Mouse (Mus musculus): Measurements from ENCODE around the gene Rasl11a. TPM values are rescaled to one million over a fixed set of nuclear protein-coding genes. Genes with fewer than 3 reads are reported as not detected.
A peak's percentile ranks its signal among the peaks of the same experiment; 100 is the strongest.
"Not testable (repeated sequence)": the region's sequence is repeated elsewhere in the genome, so short reads cannot be mapped to it uniquely, and the experiment has no call there.

Rasl11a gene
- total RNA-seq, 2 experiments from 2014 or later: 4.3 to 5.0 TPM

DNA sequence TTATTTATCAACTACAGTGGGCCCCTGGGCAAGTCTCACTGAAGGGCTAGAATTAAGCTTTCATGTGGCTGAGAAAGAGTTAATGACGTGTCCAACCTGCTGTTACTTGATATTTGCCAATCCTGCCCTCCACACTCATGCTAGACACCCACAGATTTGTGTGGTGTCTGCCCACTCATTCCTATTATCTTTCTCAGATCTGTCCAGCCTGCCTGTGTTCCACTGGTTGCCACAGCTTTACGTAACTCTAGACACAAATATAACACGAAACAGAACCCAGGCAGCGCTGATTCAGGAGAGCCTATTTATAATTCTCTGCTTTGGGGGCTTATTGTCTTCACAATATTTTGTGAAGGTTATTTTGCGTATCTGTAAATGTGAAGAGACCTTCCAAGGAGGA lies 3.6 kb upstream of the Rasl11a start:
- no peak for DNase-seq (ENCODE audit: low spot score in 2 of 2)

- no peak for DNase-seq (ENCODE audit: low spot score in 2 of 2)
Observed at GRCm38 (mm10) chr5:146841996-146842395, 2.9 kb upstream of the Rasl11a start.

DNA sequence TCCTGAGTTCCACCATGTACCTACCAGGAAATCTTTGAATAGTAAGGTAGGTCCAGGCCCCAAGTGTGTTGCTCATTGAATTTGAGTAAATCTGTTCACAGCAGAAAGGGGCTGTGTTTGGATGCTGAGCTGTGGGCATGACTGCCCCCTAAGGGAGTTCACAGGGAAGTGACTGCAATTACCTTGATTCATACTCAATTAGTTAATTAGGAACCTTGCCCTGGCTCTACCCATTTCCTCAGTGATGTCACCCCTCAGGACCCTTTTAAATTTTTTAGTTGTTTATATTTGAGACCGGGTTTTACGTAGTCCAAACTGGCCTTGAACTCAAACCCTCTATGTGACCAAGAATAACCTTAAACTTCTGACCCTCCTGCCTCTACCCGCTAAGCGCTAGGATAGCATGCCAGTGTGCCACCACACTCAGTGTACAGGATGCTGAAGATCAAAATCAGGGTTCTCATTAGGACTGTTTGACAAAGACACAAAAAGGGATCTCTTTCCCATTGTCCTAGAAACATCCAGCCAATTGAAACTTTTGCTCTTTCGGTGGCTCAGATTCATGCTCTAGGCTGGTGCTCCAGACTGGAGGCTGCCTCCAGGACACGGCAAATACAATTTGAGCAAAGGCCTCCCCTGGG lies 450 bp upstream of the Rasl11a start:
- DNase-seq (ENCODE audit: low spot score in 2 of 2): no peak

DNA sequence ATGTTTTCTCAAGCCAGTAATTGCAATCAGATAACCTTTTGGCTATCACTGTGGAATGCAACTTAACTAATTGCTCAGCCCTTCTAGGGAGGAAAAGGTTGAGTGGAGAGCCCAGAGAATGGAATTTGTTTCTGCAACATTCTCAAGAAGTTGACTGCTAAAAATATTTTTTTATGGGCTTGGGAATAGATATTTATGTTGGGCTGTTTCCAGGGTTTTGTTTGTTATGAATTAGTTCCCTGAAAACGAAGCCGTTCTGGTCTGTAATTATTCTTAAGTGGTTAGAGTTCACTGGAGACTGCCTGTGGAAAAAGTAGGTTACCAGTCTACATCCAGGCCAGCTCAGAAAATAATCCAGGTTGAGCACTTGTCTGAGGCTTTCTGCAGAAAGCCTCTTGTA lies 1.6 kb downstream of the Rasl11a start:
- no peak for DNase-seq (ENCODE audit: low spot score in 2 of 2)

GRCm38 (mm10) chr5:146848936-146849582 lies 4.2 kb downstream of the Rasl11a start:
- DNase-seq (ENCODE audit: low spot score in 2 of 2): no peak

DNA sequence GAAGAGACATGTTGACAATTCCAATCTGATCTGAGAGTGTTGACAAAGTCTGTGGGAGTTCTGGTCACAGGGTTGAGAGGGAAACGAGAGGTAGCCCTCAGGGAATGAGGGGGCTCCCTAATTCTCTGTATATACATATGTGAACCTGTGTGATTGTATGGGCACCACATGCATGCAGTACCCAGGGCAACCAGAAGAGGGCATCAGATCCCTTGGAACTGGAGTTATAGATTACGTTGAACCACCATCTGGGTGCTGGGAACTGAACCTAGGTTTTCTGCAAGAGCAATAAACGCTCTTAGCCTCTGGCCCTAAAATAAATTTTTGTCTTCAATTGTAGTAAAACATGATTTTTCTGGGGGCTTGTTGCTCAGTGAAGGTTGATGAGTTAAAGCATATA lies 11.2 kb downstream of the Rasl11a start:
- no peak for DNase-seq (ENCODE audit: low spot score in 2 of 2)

- DNase-seq (ENCODE audit: low spot score in 2 of 2): no peak
Observed at GRCm38 (mm10) chr5:146857620-146858019, 12.7 kb downstream of the Rasl11a start.

- no peak for DNase-seq (ENCODE audit: low spot score in 2 of 2)
Observed at GRCm38 (mm10) chr5:146858772-146859171, 13.9 kb downstream of the Rasl11a start.

- DNase-seq (ENCODE audit: low spot score in 2 of 2): no peak
Observed at GRCm38 (mm10) chr5:146859246-146859645, 14.4 kb downstream of the Rasl11a start.

- DNase-seq (ENCODE audit: low spot score in 2 of 2): no peak
Observed at GRCm38 (mm10) chr5:146860222-146860998, 15.5 kb downstream of the Rasl11a start.

- DNase-seq (ENCODE audit: low spot score in 2 of 2): no peak
Observed at GRCm38 (mm10) chr5:146861588-146861987, 16.7 kb downstream of the Rasl11a start.

GRCm38 (mm10) chr5:146865511-146865910 lies 20.6 kb downstream of the Rasl11a start:
- no peak for DNase-seq (ENCODE audit: low spot score in 2 of 2)

GRCm38 (mm10) chr5:146866277-146866676 lies 21.4 kb downstream of the Rasl11a start:
- DNase-seq (ENCODE audit: low spot score in 2 of 2): no peak

- DNase-seq (ENCODE audit: low spot score in 2 of 2): peak in 1 of 2 experiments; percentile 38
Observed at GRCm38 (mm10) chr5:146867246-146867945, 22.5 kb downstream of the Rasl11a start.

GRCm38 (mm10) chr5:146867946-146868314 lies 23.1 kb downstream of the Rasl11a start:
- DNase-seq (ENCODE audit: low spot score in 2 of 2): no peak

- DNase-seq (ENCODE audit: low spot score in 2 of 2): no peak
Observed at GRCm38 (mm10) chr5:146872981-146873631, 28.2 kb downstream of the Rasl11a start.

DNA sequence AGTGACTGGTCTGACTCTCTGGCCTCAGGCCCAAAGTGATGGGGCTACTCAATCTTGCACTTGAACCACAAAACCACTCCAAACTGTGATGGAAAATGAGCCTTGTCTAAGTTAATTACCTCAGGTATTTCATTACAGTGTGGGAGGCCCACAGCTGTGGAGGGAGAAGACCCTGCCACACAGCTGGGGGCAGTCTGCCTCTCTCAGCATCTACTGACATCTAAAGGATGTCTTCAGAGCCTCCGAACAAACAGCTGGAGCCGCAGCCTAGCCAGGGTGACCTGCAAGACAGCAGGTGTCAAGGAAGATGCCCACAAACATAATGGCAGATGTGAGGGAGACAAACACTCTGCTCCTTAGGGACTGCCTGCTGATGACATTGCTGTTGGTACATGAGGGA lies 31.2 kb downstream of the Rasl11a start:
- no peak for DNase-seq (ENCODE audit: low spot score in 2 of 2)

DNA sequence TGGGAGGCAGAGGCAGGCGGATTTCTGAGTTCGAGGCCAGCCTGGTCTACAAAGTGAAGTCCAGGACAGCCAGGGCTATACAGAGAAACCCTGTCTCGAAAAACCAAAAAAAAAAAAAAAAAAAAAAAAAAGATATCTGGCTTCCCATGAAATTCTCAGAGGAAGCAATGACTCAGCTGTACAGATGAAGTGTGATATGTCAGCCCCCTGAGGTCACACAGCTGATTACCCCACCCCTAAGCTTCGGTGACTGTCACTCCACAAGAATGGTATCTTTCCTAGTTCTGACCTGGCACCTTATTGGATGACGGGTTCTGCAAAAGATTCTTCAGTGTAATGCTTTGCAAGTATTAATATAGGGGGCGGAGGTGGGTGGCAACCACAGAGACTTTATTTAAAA lies 33.0 kb downstream of the Rasl11a start:
- DNase-seq (ENCODE audit: low spot score in 2 of 2): not testable (repeated sequence)

- DNase-seq (ENCODE audit: low spot score in 2 of 2): no peak
Observed at GRCm38 (mm10) chr5:146882261-146882660, 37.4 kb downstream of the Rasl11a start.

GRCm38 (mm10) chr5:146883053-146883452 lies 38.2 kb downstream of the Rasl11a start:
- DNase-seq (ENCODE audit: low spot score in 2 of 2): no peak
